Mouse (Mus musculus): ENCODE data around the gene Gm20877. TPM values are rescaled to one million over a fixed set of nuclear protein-coding genes. Genes with fewer than 3 reads are reported as not detected.
"Not testable (repeated sequence)": the region's sequence is repeated elsewhere in the genome, so short reads cannot be mapped to it uniquely, and the experiment has no call there.

Gm20877 gene
- total RNA-seq (2021), result not detected

DNA sequence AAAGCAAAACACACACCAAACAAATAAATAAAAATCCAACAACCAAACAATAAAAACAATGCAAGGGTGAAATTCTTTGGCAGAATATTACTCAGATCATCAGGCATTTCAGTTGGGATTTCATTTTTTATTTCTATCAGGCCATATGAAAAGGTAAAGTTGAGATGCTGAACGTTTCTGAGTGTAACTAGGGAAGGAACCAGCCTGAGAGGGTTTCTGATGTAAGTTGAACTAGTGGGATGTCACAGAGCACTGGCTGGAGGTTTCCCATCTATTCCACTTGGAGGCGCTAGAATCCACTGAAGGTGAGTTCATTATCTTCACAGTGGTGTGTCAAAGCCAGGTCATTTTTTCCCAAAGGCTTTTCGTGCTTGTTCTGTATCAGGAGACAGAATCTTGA is at the start of gene Gm20877:
Gene Gm20877 (plus strand): TSS at position 301 of the 400 bp plus-strand sequence.
- DNase-seq; intact Hi-C loops (cut with DNase I): not testable (repeated sequence)
